Mouse (Mus musculus) forebrain, embryonic 12.5 days (tissue): Measurements from ENCODE around the gene H2-DMb1. TPM values are rescaled to one million over a fixed set of nuclear protein-coding genes. Genes with fewer than 3 reads are reported as not detected.

Experiments
- ATAC-seq: fragments of 200-750 bp; cut with Nextera tagmentation; 2 replicates; pipeline ENCODE4 v1.8.0; 2017; ENCODE audit warnings: moderate TSS enrichment; ENCODE audit not compliant: low FRiP score
- H3K27ac ChIP-seq: fragments of 300-500 bp; sonication (generic); 2 replicates; pipeline ENCODE4 v1.5.1; 2016; ENCODE audit warnings: mild to moderate bottlenecking
- H3K27me3 ChIP-seq: fragments of 300-500 bp; sonication (generic); 2 replicates; pipeline ENCODE4 v1.6.1; 2016; ENCODE audit warnings: mild to moderate bottlenecking
- H3K36me3 ChIP-seq: fragments of 300-500 bp; sonication (generic); replicated peaks from 2 replicates; pipeline ENCODE4 v1.6.1; 2016; ENCODE audit warnings: mild to moderate bottlenecking
- H3K4me1 ChIP-seq: fragments of 300-500 bp; sonication (generic); 2 replicates; pipeline ENCODE4 v1.6.1; 2016
- H3K4me2 ChIP-seq: fragments of 300-500 bp; sonication (generic); 2 replicates; pipeline ENCODE4 v1.6.1; 2016; ENCODE audit warnings: mild to moderate bottlenecking, moderate library complexity
- H3K4me3 ChIP-seq: fragments of 300-500 bp; sonication (generic); replicated peaks from 2 replicates; pipeline ENCODE4 v1.5.1; 2016; ENCODE audit warnings: mild to moderate bottlenecking
- H3K9ac ChIP-seq: fragments of 300-500 bp; sonication (generic); 2 replicates; pipeline ENCODE4 v1.6.1; 2016; ENCODE audit warnings: mild to moderate bottlenecking
- H3K9me3 ChIP-seq: fragments of 300-500 bp; sonication (generic); 2 replicates; pipeline ENCODE4 v1.6.1; 2016
- WGBS: fragments of 180-500 bp; shearing (Covaris S2); methylation state at CpG from one replicate; pipeline ENCODE4 v1.1.7; 2016; 5-methylcytosine and 5-hydroxymethylcytosine counted together
- polyA plus RNA-seq: library from polyadenylated mRNA; unstranded; fragments of >200 nt; fragmentation: Nextera tagmentation; extraction: Ambion mirVana; gene quantifications from 2 replicates; pipeline ENCODE4 v1.2.1, GENCODE M21; 2016

The H2-DMb1 gene
- polyA plus RNA-seq, 1 experiment from 2014 or later: 0.38 TPM

- no peak overlapping the region for H3K27ac ChIP-seq
- peak overlapping the region; percentile 45 for H3K4me3 ChIP-seq
- H3K4me2 ChIP-seq: peak overlapping the region; percentile 76
- no peaks in the 10 kb centered on the region for H3K9me3 ChIP-seq
- H3K36me3 ChIP-seq: no peaks in the 10 kb centered on the region
- H3K27me3 ChIP-seq: peaks cover 92% of the 10 kb centered on the region
- H3K9ac ChIP-seq: peak overlapping the region; percentile 44
- no peak for ATAC-seq
- 3% methylated on average over 20 of the region's 20 CpGs for WGBS
- H3K4me1 ChIP-seq: peaks cover 18% of the 10 kb centered on the region
Observed at GRCm38 (mm10) chr17:34188010-34188409, 35.1 kb downstream of the H2-DMb1 start.

DNA sequence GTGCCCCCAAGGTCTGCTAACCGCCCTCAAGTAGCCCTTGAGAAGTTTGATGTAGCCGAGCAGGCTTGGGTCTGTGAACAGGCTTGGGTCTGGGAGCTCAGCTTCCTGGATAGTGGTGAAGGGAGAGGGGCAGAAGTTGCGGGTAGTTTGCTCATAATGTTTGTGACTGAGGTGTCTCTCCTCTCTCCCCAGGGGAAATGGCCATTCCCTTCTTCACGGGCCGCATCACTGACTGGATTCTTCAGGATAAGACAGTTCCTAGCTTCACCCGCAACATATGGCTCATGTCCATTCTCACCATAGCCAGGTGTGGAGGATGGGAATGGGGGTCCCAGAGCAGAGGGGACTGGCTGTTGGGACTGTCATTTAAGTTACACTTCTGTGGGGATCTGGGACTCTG, 36.1 kb downstream of the H2-DMb1 start:
- Histone ChIP-seq H3K27me3 (peaks cover 95% of the 10 kb centered on the region), H3K4me3 (no peak overlapping the region), H3K9ac (no peak overlapping the region), H3K9me3 (no peaks in the 10 kb centered on the region), H3K4me2 (no peak overlapping the region), H3K36me3 (no peaks in the 10 kb centered on the region), H3K4me1 (peaks cover 18% of the 10 kb centered on the region), H3K27ac (no peak overlapping the region)
- ATAC-seq: no peak
- 68% methylated on average over 6 of the region's 6 CpGs for WGBS

DNA sequence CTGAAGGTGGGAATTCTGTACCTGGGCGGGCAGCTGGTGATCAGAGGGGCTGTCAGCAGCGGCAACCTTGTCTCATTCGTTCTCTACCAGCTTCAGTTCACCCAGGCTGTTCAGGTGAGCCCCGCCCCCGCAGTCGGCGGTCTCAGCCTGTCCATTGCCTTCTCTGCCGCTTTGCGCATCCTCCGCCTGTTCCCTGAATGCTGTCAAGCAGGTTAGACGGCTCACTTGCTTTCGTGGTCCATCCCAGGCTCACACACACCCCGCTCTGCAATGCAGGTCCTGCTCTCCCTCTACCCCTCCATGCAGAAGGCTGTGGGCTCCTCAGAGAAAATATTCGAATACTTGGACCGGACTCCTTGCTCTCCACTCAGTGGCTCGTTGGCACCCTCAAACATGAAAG, 40.0 kb downstream of the H2-DMb1 start:
- no peak overlapping the region for H3K4me2 ChIP-seq
- H3K27ac ChIP-seq: no peak overlapping the region
- H3K9ac ChIP-seq: no peak overlapping the region
- H3K9me3 ChIP-seq: no peaks in the 10 kb centered on the region
- 18% methylated on average over 16 of the region's 16 CpGs for WGBS
- H3K4me1 ChIP-seq: peaks cover 17% of the 10 kb centered on the region
- no peaks in the 10 kb centered on the region for H3K36me3 ChIP-seq
- peaks cover 95% of the 10 kb centered on the region for H3K27me3 ChIP-seq
- no peak overlapping the region for H3K4me3 ChIP-seq
- no peak for ATAC-seq

- H3K36me3 ChIP-seq: no peaks in the 10 kb centered on the region
- no peak for ATAC-seq
- H3K4me3 ChIP-seq: no peak overlapping the region
- H3K4me2 ChIP-seq: no peak overlapping the region
- no peaks in the 10 kb centered on the region for H3K9me3 ChIP-seq
- no peak overlapping the region for H3K27ac ChIP-seq
- peaks cover 95% of the 10 kb centered on the region for H3K27me3 ChIP-seq
- 57% methylated on average over 8 of the region's 8 CpGs for WGBS
- no peak overlapping the region for H3K9ac ChIP-seq
- H3K4me1 ChIP-seq: peaks cover 19% of the 10 kb centered on the region
Observed at GRCm38 (mm10) chr17:34193468-34193867, 40.6 kb downstream of the H2-DMb1 start.

GRCm38 (mm10) chr17:34194723-34195122, 41.9 kb downstream of the H2-DMb1 start:
- Histone ChIP-seq H3K4me1 (peaks cover 19% of the 10 kb centered on the region), H3K4me3 (no peak overlapping the region), H3K27me3 (peaks cover 96% of the 10 kb centered on the region), H3K36me3 (no peaks in the 10 kb centered on the region), H3K4me2 (no peak overlapping the region), H3K27ac (no peak overlapping the region), H3K9ac (no peak overlapping the region), H3K9me3 (no peaks in the 10 kb centered on the region)
- ATAC-seq: no peak
- WGBS: 85% methylated on average over 4 of the region's 4 CpGs

GRCm38 (mm10) chr17:34196491-34196890, 43.6 kb downstream of the H2-DMb1 start:
- Histone ChIP-seq H3K4me1 (peaks cover 19% of the 10 kb centered on the region), H3K4me2 (no peak overlapping the region), H3K27me3 (peaks cover 98% of the 10 kb centered on the region), H3K36me3 (no peaks in the 10 kb centered on the region), H3K9me3 (no peaks in the 10 kb centered on the region), H3K4me3 (no peak overlapping the region), H3K27ac (no peak overlapping the region), H3K9ac (no peak overlapping the region)
- no peak for ATAC-seq
- 29% methylated on average over 12 of the region's 12 CpGs for WGBS

DNA sequence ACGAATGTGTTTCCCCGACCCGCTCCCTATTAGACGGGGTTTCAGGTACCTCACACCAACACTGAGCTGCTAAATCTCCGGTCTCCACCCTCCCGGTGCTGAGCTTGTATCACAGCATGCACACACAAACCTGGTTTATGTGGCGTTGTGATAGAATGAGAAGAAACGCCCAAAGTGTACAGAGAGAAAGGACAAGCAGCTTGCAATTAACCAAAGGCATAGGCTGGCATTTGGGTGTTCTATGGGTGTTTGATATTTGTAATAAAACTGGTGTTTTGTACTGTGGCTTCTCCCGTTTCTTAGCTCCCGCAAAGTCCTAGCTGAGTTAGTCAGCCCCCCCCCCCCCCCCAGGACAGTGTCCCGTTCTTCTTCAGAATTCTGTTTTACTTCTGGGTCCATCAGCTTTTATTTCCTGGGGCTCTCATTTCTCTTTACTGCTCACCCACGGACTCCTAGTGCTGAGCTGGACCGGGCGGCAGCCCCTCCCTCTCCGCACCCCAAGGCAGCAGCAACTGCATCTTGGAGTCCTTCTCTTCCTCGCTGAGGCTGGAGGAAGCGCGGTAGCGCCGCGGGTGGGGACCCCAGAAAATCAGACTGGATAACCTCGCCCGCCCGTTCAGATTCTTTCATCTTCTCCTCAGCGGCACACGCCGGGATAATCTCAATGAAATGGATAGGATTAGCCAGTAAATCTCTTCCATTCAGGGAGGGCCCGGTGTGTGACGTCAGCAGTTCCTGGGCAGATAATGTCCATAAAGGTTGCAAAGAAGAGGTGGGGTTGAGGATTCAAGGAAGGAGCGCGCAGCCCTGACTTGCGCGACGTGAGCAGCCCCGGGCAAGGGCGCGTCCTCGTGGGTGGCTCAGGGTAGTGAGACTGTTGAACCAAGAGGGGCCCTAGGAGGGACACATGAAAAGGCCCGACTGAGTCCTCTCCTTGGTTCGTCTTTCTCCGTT, 44.3 kb downstream of the H2-DMb1 start, which contains the start of gene Psmb8:
Psmb8 (plus strand) TSS at position 781 of the 954 bp plus-strand sequence.
- WGBS: 5% methylated on average over 41 of the region's 41 CpGs
- Histone ChIP-seq H3K9me3 (no peaks in the 10 kb centered on the region), H3K4me1 (peaks cover 19% of the 10 kb centered on the region), H3K4me2 (peak within 1 kb of the TSS; percentile 64), H3K9ac (no peak within 1 kb of the TSS), H3K36me3 (no peaks in the 10 kb centered on the region), H3K27ac (no peak within 1 kb of the TSS), H3K4me3 (peak within 1 kb of the TSS; percentile 39), H3K27me3 (peaks cover 96% of the 10 kb centered on the region)
- peak; percentile 63 for ATAC-seq

GRCm38 (mm10) chr17:34197904-34198520, 45.1 kb downstream of the H2-DMb1 start:
- Histone ChIP-seq H3K9me3 (no peaks in the 10 kb centered on the region), H3K4me1 (peaks cover 19% of the 10 kb centered on the region), H3K9ac (no peak overlapping the region), H3K4me2 (peak overlapping the region; percentile 64), H3K27me3 (peaks cover 91% of the 10 kb centered on the region), H3K27ac (no peak overlapping the region), H3K36me3 (no peaks in the 10 kb centered on the region), H3K4me3 (peak overlapping the region; percentile 39)
- WGBS: 2% methylated on average over 32 of the region's 32 CpGs
- no peak for ATAC-seq

GRCm38 (mm10) chr17:34198521-34198912, 45.6 kb downstream of the H2-DMb1 start:
- peak overlapping the region; percentile 39 for H3K4me3 ChIP-seq
- H3K36me3 ChIP-seq: no peaks in the 10 kb centered on the region
- WGBS: 8% methylated on average over 11 of the region's 11 CpGs
- ATAC-seq: no peak
- H3K9ac ChIP-seq: no peak overlapping the region
- no peak overlapping the region for H3K27ac ChIP-seq
- no peaks in the 10 kb centered on the region for H3K9me3 ChIP-seq
- peaks cover 19% of the 10 kb centered on the region for H3K4me1 ChIP-seq
- peak overlapping the region; percentile 64 for H3K4me2 ChIP-seq
- H3K27me3 ChIP-seq: peaks cover 91% of the 10 kb centered on the region

GRCm38 (mm10) chr17:34199050-34199619, 46.3 kb downstream of the H2-DMb1 start:
- Histone ChIP-seq H3K9ac (no peak overlapping the region), H3K27ac (no peak overlapping the region), H3K4me3 (no peak overlapping the region), H3K4me2 (no peak overlapping the region), H3K9me3 (no peaks in the 10 kb centered on the region), H3K36me3 (no peaks in the 10 kb centered on the region), H3K4me1 (peaks cover 19% of the 10 kb centered on the region), H3K27me3 (peaks cover 90% of the 10 kb centered on the region)
- 67% methylated on average over 12 of the region's 12 CpGs for WGBS
- ATAC-seq: no peak

DNA sequence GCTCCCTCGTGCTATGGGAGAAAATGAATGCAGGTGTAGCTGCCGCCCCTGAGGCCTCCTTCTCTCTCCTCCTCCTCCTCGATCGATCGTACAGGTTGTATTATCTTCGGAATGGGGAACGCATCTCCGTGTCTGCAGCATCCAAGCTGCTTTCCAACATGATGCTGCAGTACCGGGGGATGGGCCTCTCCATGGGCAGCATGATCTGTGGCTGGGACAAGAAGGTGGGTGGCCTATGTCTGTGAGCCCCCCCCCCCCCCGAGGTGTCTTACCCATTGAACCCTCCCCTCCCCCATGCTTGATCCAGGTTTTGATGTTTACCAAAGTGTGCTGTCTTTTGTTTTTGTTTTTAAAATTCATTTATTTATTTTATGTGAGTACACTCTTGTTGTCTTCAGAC, 47.2 kb downstream of the H2-DMb1 start:
- Histone ChIP-seq H3K27ac (no peak overlapping the region), H3K27me3 (peaks cover 87% of the 10 kb centered on the region)
- 85% methylated on average over 10 of the region's 10 CpGs for WGBS

DNA sequence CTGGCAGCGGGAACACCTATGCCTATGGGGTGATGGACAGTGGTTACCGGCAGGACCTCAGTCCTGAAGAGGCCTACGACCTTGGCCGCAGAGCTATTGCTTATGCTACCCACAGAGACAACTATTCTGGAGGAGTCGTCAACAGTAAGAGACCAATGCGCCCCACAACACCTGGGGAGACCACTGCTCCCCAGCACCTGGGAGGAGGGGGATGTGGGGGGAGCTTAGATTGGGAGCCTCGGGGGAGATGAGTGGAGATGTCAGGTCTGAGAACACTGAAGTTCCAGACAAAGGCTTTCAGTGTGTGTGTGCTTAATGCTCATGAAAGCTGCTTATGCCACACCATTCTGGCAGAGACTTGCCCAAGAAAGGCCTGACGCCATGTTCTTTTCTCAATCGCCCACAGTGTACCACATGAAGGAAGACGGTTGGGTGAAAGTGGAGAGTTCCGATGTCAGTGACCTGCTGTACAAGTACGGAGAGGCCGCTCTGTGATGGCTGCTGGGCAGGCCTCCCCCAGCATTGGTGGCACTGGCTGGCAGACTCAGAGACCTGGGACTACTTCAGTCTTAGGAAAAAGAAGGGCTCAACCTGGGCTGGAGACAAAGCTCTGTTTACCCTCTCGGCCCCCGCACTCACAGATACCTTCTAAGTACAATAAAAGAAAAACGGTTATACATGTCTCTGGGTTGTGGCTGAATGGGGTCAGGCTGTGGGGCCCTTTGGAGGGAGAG, 48.1 kb downstream of the H2-DMb1 start:
- Histone ChIP-seq H3K4me3 (no peak overlapping the region), H3K27ac (no peak overlapping the region), H3K9me3 (no peaks in the 10 kb centered on the region), H3K9ac (no peak overlapping the region), H3K4me2 (no peak overlapping the region), H3K36me3 (no peaks in the 10 kb centered on the region), H3K27me3 (peaks cover 87% of the 10 kb centered on the region), H3K4me1 (peaks cover 23% of the 10 kb centered on the region)
- 86% methylated on average over 16 of the region's 16 CpGs for WGBS
- no peak for ATAC-seq

More for the DNA sequence above, 47.2 kb downstream of the H2-DMb1 start:
- no peak overlapping the region for H3K4me2 ChIP-seq
- ATAC-seq: no peak
- no peak overlapping the region for H3K9ac ChIP-seq
- peaks cover 23% of the 10 kb centered on the region for H3K4me1 ChIP-seq
- no peaks in the 10 kb centered on the region for H3K9me3 ChIP-seq
- no peak overlapping the region for H3K4me3 ChIP-seq
- H3K36me3 ChIP-seq: no peaks in the 10 kb centered on the region
